Mouse (Mus musculus) layer of hippocampus, adult 2 months (tissue): ENCODE data around the gene Kcnd3. TPM values are rescaled to one million over a fixed set of nuclear protein-coding genes. Genes with fewer than 3 reads are reported as not detected.

Experiments used
- DNase-seq, 2 experiments: peaks; one replicate each; pipeline ENCODE4 v3.0.0; 2022; ENCODE audit warnings: low spot score in 2 of 2
- H3K27ac ChIP-seq: fragments of 200-600 bp; 2 replicates; pipeline ENCODE4 v1.8.1; 2022
- H3K4me3 ChIP-seq: fragments of 200-600 bp; 2 replicates; pipeline ENCODE4 v1.8.1; 2022; ENCODE audit warnings: mild to moderate bottlenecking
- CTCF ChIP-seq: fragments of 200-600 bp; conservative IDR thresholded peaks from 2 replicates; pipeline ENCODE4 v1.8.1; 2022; ENCODE audit warnings: antibody characterized with exemption, mild to moderate bottlenecking, moderate library complexity
- total RNA-seq, 2 experiments: library from RNA; stranded (reverse); gene quantifications; 2 replicates each; pipeline ENCODE4 v1.2.3; 2021

The Kcnd3 gene
- total RNA-seq, 2 experiments from 2014 or later, result 60.2 to 64.9 TPM

DNA sequence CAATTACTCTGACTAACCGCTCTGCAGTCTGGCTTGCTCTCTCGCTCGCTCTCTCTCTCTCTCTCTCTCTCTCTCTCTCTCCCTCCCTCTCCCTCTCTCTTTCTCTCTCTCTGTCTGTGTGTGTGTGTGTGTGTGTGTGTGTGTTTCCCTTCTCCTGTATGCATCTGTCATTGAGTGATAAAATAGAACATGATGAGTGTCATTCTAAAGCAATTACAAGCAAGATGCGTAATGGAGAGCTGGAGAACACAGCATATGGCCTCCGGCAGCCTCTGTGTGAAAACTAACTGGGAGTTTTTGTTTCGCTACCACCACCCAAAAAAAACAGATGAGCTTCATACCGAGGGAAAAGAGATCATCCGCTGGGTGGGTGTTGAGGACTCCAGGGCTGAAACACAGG lies 29.3 kb downstream of the Kcnd3 start:
- DNase-seq, result peak; percentile 58 to 63
- peak overlapping the region; percentile 81 for H3K27ac ChIP-seq
- no peak overlapping the region for H3K4me3 ChIP-seq
- no peak for TF ChIP-seq CTCF

DNA sequence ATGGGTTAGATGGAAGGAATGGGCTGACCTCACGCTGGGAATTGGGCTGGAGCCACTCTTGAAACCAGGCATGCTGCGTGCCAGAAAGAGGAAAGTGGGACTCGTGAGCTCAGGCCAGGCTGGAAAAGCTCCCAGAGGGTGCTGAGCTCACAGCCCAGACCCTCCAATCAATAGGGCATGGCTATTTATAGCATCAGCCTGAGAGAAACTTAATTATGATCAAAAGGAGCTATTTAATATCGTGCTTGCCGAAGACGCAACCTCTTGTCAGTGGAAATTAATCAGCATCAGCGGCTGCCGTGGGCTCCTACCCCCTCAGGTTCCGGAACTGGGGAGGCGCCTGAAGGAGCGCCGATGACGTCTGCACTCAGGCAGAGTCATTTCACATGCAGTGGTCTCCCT lies 31.5 kb downstream of the Kcnd3 start:
- Histone ChIP-seq H3K4me3 (no peak overlapping the region), H3K27ac (no peak overlapping the region)
- DNase-seq, result no peak
- no peak for TF ChIP-seq CTCF

DNA sequence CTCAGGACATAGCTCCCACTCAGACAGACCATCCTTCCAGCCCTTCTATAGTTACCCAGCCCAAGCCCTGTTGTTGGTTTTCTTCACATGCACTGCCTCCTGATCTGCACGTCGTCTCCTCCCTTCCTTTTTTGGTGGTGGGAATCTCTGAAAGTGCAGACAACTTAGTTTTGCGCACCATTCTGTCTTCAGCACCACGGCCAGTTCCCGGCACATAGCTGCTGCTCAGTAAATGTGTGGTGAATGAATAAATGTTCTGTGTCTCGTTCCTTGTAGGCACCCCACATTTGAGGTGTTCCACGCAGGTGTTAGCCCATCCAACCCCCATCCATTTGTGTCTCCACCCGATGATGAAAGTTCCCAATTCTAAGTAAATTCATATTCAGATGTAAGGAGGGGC lies 35.0 kb downstream of the Kcnd3 start:
- no peak for TF ChIP-seq CTCF
- Histone ChIP-seq H3K27ac (no peak overlapping the region), H3K4me3 (no peak overlapping the region)
- no peak for DNase-seq

- peak overlapping the region; percentile 87 for H3K27ac ChIP-seq
- TF ChIP-seq CTCF, result no peak
- peak; percentile 76 to 86 for DNase-seq
- H3K4me3 ChIP-seq, result no peak overlapping the region
Observed at GRCm38 (mm10) chr3:105489607-105490006, 37.5 kb downstream of the Kcnd3 start.

DNA sequence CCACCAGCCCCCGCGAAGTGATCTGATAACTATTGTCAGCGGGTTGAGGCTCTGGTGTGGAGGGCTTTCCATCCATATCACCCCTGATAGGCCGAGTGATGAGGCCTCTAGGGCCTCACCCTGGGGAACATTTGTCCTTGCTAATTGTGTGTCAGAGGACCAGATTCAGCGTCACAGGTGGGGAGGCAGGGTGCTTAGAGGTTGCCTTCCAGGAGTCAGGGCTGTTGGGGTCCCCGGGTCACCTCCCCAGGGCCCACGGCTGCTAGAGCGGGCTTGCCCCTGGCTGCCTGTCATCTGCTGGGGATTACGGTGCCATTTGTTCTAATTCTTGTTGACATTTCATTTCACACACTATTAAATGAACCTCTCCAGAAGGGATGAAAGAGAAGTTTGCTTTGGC lies 42.8 kb downstream of the Kcnd3 start:
- H3K4me3 ChIP-seq, result no peak overlapping the region
- DNase-seq, result no peak
- H3K27ac ChIP-seq, result no peak overlapping the region
- no peak for TF ChIP-seq CTCF

- Histone ChIP-seq H3K4me3 (no peak overlapping the region), H3K27ac (no peak overlapping the region)
- TF ChIP-seq CTCF, result no peak
- DNase-seq, result no peak
Observed at GRCm38 (mm10) chr3:105496216-105496615, 44.1 kb downstream of the Kcnd3 start.

DNA sequence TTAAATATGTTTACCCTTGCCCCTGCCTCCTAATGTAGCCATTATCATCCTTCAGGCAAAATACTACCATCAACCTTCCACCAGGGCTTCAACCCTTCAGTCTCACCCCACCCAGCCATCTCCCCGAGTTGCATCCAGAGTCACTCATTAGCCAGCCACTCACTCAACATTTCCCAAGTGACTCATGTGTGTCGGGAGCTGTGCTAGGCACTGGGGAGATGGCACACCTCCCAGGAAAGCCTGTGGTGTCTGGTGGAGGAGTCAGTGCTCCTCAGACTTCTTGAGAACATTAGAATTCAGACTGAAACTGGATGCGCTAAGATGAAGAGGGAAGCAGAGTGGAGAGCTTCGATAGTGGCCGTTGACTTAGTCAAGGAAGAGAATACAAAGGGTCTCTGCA lies 44.8 kb downstream of the Kcnd3 start:
- H3K4me3 ChIP-seq, result no peak overlapping the region
- DNase-seq, result no peak
- no peak overlapping the region for H3K27ac ChIP-seq
- TF ChIP-seq CTCF, result no peak

DNA sequence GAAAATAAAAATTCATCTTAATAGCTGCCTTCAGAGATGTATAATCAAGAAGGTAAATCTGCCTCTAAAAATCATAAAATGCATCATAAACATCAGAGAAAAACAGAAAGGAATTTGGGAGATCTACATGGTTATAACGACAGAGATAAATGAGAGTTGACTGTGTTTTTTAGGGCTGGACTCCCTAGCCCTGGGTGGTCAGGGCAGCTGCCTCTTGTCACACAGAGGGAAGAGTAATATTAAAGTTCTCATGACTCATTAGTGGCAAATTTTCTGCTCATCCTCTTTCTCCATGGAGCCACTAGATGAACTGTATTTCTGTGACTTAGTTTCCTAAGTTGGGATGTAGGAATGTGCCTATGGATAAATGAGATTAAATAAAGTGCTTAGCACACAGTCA lies 48.9 kb downstream of the Kcnd3 start:
- Histone ChIP-seq H3K27ac (no peak overlapping the region), H3K4me3 (no peak overlapping the region)
- DNase-seq, result no peak
- TF ChIP-seq CTCF, result no peak

DNA sequence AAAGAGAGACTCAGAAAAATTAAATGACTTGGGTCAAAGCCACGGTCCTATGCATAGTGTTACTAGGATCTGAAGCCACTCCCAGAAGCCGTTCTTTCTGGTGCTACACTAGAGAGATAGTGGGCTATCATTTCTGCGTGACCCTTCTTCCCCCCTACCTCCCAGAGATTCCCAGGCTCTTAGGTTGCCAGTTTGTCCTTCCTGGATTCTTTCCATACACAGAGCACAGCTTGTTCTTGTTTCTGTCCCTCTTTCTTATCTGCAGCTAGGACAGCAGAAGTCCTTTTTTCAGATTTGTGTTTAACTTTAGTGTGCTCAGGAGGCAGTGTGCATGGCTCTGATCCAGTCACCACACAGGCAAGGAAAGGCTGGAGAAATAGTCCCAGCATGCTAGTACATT lies 52.1 kb downstream of the Kcnd3 start:
- Histone ChIP-seq H3K4me3 (no peak overlapping the region), H3K27ac (no peak overlapping the region)
- TF ChIP-seq CTCF, result no peak
- DNase-seq, result no peak

- H3K27ac ChIP-seq, result peak overlapping the region; percentile 60
Observed at GRCm38 (mm10) chr3:105505161-105505872, 53.2 kb downstream of the Kcnd3 start.

DNA sequence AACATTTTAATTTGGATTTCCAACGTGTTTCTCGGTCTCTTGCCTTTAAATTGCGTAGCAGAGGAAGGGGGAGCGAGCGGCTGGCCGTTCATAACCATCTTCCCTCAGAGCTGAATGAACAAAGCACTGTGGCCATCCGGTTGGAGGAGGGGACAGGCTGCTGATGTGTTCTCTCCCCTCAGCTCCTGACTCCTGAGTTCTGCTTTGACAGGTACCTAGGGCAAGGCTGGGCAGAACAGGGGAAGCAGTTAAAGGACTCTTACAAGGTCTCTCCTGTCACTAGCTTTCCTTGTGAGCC lies 53.7 kb downstream of the Kcnd3 start:
- Histone ChIP-seq H3K27ac (peak overlapping the region; percentile 60), H3K4me3 (no peak overlapping the region)
- DNase-seq, result no peak
- no peak for TF ChIP-seq CTCF

More at GRCm38 (mm10) chr3:105505161-105505872, 53.2 kb downstream of the Kcnd3 start:
- no peak overlapping the region for H3K4me3 ChIP-seq
- DNase-seq, result no peak
- no peak for TF ChIP-seq CTCF

- no peak for TF ChIP-seq CTCF
- peak overlapping the region; percentile 60 for H3K27ac ChIP-seq
- DNase-seq, result no peak
- H3K4me3 ChIP-seq, result no peak overlapping the region
Observed at GRCm38 (mm10) chr3:105506592-105506991, 54.5 kb downstream of the Kcnd3 start.

DNA sequence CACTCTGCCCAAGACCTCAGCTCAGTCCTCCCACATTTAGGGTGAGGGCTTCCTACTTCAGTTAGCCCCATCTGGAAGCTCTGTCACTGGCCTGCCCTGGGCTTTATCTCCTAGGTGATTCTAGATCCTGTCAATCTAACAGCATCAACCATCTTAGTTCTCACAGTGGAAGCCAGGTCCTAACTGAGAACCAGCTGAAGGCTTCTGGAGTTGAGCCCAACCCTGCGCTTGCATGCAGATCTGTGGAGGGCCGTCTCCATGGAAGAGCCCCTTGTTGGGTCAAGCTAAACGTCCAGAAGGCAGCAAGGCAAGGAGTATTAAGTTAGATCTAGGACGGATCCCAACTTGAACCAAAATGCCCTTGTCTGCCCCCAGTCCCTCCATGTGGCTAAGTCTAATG lies 57.2 kb downstream of the Kcnd3 start:
- DNase-seq, result no peak
- TF ChIP-seq CTCF, result no peak
- no peak overlapping the region for H3K4me3 ChIP-seq
- no peak overlapping the region for H3K27ac ChIP-seq

- peak overlapping the region; percentile 64; the same call in 1 of the 2 replicates for H3K27ac ChIP-seq
- no peak overlapping the region for H3K4me3 ChIP-seq
- TF ChIP-seq CTCF, result no peak
- no peak for DNase-seq
Observed at GRCm38 (mm10) chr3:105511836-105512235, 59.7 kb downstream of the Kcnd3 start.
